Comparison of ENCODE assay signal across 8 mouse cellular contexts in the genomic region with DNA sequence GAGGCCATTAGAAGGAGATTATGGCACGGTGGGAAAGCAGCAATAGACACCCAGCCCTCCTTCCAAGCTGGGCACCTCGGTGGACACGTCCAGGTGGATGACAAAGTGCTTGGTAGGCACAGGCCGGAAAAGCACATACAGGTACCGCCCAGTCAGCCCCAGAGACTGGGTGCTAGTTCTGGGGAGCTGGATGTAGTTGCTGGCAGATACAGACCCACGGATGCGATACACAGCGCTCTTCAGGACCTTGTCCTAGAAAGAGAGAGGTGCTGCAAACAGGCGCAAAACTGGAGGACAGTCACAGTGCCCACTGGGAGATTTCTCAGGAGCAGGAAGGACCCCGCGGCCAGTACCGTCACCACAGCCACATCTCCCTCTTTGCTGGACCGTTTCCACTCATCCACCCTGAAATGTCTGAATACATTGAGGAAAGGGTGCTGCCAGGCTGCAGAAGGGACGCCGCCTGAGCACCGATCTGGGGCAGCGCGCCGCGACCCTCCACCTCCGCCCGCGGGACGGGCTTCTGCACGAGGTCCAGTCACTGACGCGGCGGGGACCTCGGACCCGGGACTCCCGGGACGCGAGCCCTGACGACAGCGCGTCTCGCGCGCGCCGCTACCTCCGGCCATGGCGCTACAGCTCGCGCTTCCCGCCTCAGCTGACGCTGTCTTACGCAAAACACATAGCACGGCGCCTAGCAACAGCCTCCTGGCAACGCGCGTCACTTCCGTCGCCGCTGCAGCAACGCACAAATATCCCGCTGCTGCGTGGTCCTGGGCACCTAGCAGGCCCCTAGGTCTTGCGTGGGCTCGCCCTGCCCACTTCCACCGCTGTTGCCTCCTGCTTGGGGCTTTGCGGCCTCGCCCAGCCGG. TPM values are rescaled to one million over a fixed set of nuclear protein-coding genes. Genes with fewer than 3 reads are reported as not detected.
A peak's percentile ranks its signal among the peaks of the same experiment; 100 is the strongest.
DNase-seq lines count a peak whose midpoint lies in the region; ATAC-seq lines count a peak whose summit lies in the region.

A gene (minus strand): TSS at position 670 of the 872 bp plus-strand sequence.

- peak; percentile 94 to 97 for DNase-seq in adrenal gland, adult (ENCODE audit: inconsistent age in 2 of 2, low spot score in 1 of 2)
- peak; percentile 99 for DNase-seq in embryo, embryonic 10 days (ENCODE audit: low spot score)
- DNase-seq in gastrocnemius, postnatal 10 days: peak; percentile 83
- peak; percentile 96 for DNase-seq in induced T-regulatory cell, adult 2 months (ENCODE audit: low read depth)
- peak; percentile 85 to 93 for DNase-seq in left cerebral cortex, adult 8-10 months (ENCODE audit: low spot score in 2 of 2)
- DNase-seq in right cerebral cortex, adult 18-20 months: peak; percentile 97
- peak; percentile 80 for DNase-seq in urinary bladder, adult 2 months (ENCODE audit: low spot score)

- peak; percentile 100 for ATAC-seq in megakaryocyte, adult 5-6 weeks (ENCODE audit: poor library complexity, severe bottlenecking)

RNA-seq across cellular contexts. Expression of the gene that starts here (rescaled TPM):
- total RNA-seq in gastrocnemius, postnatal 10 days (2021): 1 to 10 TPM; 3.3 to 5.2 TPM
- 10 to 100 TPM; 23.4 to 29.1 (median 24.5) TPM for total RNA-seq in left cerebral cortex, adult 8-10 months (2022)
- total RNA-seq in megakaryocyte, adult 5-6 weeks (2015): 17.3 and 19.3 TPM in 2 replicates
- 7.8 and 9.5 TPM in 2 replicates for total RNA-seq in megakaryocyte, adult 5-6 weeks (2017)
- 12.0 and 14.4 TPM in 2 replicates for polyA plus RNA-seq in urinary bladder, adult 2 months (2012; rRNA removed)

Comparison
In these comparisons a context has a peak if more than half of its experiments do, and no peak if none do; other contexts are left out.
1. Peak in every context shown above with its lines: DNase-seq and ATAC-seq.